Mouse (Mus musculus) CH12F3 (cell line): ENCODE measurements around the gene Susd3.

Experiments
- in situ Hi-C: fragments of 300-500 bp; cut with MboI; formaldehyde crosslinking; loops from 2 replicates; pipeline ENCODE4 v1.14.3; 2020; ENCODE audit warnings: low sequenced_read_pairs

The Susd3 gene

DNA sequence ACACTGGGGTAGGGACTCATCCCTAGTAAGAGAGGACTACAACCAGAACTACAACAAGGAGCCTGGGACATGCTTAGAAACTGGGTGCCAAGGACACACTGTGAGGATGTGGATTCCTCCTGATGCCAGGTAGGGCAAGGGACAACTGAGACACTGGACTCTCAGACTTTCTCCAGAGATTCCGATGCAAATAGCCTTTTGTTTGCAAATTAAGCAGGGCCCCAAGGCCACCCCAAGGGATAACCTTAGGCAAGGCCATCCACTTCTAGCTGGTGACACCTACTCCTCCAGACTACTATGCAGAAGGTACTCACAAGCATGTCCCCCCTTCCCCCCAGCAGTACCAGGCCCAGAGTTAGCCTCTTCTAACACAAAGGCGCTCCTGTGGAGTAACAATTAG lies 1.9 kb downstream of the Susd3 start:
- in situ Hi-C loops = no loop called here

DNA sequence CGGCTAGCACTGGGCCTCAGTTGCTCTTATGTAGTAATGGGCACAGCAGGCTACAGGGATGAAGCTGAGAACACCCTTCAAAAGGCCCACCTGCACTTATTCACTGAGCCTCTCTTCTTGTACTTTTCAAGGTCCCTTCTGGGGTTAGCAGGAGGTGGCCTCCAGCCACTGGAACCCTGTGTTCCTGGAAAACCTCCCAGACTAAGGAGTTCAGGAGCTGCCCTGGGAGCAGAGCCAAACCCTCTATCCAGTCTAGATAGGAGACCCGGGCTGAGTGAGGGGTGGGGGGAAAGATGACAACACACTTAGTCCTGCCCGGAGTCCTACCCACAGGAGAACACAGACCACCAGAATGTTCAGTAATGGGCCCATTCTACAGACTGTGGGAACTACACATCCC lies 2.5 kb downstream of the Susd3 start:
- in situ Hi-C loops = no loop called here

GRCm38 (mm10) chr13:49245251-49245650 lies 3.3 kb downstream of the Susd3 start:
- in situ Hi-C loops = no loop called here

GRCm38 (mm10) chr13:49243492-49243891 lies 5.0 kb downstream of the Susd3 start:
- in situ Hi-C loops = no loop called here

DNA sequence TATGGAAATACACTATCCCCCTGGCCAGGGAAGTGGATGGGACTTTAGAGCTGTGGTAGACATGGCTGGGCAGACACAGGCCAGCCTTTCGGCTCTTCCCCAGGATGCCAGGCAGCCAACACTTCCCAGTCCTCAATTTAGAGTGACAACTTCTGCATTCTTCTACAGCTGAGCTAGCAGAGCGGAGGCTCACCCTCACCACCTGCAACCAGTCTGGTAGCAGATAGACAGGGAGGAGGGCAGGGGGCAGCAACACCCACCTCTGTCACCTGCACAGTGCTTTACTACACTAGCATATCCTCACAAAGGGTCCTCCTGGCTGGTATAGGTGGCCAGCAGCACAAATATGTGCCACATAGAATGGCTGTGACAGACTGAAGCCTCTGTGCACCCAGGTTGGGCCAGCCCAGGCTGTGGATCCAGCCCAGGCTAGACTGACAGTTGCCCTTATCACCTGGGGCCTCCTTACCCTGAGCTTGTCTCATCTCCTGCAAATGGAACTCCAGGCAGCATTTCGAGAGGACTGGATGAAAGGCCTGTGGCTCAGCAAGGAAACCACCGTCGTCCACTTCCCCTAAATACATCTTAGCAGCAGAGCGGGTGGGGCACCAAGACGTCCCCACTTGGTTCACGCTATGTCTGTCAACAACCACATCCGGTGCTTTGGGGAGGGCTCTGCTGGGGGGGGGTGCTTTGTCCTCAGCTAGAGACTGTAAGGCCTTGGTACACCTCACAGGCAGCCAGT lies 6.0 kb downstream of the Susd3 start:
- in situ Hi-C loops = no loop called here

- in situ Hi-C loops = no loop called here
Measured at GRCm38 (mm10) chr13:49238737-49239136, 9.8 kb downstream of the Susd3 start.

DNA sequence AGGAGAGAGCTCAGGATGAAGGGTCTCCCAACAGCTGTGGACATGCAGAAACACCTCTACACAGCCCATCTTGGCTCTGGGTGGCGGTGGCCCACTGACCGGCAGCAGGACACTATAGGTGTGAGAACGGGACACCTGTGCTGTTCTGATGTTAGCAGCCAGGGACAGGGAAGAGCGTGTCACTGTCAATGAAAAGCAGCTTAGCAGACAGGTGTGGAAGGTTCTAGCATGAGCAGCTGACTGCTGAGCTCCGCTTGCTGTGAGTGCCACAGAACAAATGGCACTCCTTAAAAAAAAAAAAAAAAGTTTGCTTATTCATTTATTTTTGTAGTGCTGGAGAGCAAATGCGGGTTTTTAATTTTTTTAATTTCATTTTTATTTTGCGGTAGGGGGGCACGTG lies 10.9 kb downstream of the Susd3 start:
- in situ Hi-C loops = no loop called here

DNA sequence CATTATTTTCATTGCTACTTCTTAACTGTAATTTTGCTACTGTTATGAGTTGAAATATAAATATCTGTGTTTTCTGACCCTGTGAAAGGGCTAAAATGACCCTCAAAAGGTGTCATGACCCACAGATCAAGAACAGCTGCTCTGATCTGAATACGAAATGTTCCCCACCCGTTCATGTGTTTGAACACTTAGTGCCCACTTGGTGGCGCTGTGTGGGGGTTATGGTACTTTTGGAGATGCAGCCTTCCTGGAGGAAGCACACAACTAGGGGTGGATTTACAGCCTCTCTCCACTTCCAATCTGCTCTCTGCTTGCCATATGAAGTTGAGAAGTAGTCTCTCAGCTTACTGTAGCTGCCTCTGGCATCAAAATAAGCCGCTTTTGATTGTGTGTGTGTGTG lies 13.8 kb downstream of the Susd3 start:
- in situ Hi-C loops = no loop called here

- in situ Hi-C loops = no loop called here
Measured at GRCm38 (mm10) chr13:49233792-49234572, 14.5 kb downstream of the Susd3 start.

DNA sequence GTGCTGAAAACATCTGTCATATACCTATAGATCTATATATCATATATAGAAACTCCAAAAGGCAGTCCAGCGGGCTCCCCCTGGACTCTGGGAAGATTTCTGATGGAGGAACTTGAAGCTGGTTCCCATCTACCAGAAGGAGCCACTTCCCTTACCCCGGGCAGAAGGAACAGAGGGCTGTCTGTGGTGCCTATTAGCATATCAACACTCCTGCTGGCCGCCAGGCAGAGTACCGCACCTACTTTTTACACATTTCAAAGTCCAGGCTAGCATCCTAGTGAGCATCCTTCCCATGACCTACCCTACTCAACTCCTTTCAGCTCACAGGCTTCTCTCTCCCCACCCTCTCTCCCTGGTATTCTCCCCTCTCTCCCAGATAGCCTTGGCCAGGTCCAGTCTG lies 22.9 kb downstream of the Susd3 start:
- in situ Hi-C loops = no loop called here

GRCm38 (mm10) chr13:49225159-49225558 lies 23.3 kb downstream of the Susd3 start:
- in situ Hi-C loops = no loop called here

DNA sequence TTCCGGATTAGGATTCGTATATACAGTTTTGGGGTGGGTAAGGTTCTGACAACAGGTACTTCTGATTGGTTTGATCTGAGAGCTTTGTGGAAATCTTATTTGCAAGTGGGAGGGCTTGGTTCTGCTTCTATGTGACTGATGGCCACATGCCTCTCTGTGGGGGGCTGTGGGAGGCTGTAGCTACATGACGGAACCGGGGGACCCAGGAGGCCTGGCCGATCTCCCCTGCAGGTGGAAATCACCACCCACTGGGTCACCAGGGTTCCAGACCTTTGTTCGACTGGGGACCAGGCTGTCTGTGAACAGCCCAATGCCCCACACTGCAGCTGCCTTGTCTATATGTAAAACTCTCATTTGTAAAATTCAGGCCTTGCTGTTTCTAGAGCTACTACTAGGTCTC lies 23.8 kb downstream of the Susd3 start:
- in situ Hi-C loops = no loop called here

DNA sequence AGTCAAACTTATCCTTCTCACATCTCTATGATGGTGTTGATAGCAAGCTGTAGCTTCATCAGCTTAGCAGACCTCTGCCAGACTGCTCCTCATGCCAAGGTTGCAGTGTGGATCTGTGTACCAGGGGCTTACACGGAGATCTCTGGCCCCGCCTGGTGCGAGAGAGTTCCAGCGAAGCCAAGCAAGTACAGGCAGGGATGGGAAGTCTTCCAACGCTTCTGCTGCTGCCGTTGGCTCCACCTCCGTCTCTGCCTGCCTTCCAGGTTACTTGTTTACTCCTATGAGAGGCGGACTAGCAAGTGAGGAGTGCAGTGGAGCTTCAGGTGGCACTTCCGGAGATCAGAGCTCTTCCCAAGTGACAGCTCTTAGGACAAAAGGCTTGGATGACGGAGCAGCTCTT lies 24.2 kb downstream of the Susd3 start:
- in situ Hi-C loops = no loop called here

DNA sequence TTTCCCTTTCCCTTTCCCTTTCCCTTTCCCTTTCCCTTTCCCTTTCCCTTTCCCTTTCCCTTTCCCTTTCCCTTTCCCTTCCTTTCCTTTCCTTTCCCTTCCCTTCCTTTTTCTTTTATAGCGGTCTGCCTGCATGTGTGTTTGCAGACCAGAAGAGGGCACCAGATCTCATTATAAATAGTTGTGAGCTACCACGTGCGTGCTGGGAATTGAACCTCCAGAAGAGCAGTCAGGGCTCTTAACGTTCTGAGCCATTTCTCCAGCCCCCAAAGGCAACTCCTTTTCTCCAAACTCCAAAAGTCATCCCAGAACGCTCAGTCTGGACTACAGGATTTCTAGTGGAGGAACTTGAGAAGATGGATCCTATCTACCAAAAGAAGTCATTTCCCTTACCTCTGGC lies 27.6 kb downstream of the Susd3 start:
- in situ Hi-C loops = no loop called here

DNA sequence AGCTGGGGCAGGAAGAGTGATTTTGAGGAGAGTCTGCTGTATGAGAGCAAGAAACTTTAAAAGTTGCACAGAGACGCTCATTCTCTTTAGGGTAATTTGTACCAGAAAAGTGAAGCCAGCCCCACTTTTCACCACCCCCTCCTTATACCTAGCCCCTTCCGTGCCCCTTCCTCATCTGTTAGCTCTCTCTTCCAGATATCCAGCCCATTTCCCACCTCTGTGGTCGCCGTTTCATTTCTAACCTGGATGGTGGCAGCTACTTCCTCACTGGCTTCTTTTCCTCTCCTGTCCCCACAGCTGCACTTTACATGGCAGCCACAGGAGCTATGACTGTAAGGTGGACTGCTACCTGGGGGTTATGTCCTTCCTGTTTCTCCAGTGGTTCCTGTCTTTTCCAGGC lies 29.1 kb downstream of the Susd3 start:
- in situ Hi-C loops = no loop called here

DNA sequence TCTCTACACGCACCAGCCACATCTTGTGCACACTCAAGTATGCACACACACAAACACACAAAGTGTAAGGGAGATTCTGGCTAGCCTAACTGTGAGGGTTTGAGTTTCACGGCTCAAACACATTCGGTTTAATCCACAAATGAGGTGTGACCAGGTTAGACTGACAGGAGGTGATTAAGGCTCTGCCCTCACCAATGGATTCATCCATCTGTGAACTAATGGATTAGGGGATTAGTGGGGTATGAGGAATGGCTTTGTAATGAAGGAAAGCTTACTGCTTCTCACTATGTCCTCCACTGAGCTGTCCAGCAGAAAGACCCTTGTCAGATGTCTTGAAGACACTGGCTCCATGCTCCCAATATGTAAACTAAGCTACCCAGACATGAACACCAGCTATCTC lies 29.9 kb downstream of the Susd3 start:
- in situ Hi-C loops = no loop called here

- in situ Hi-C loops = no loop called here
Measured at GRCm38 (mm10) chr13:49216808-49217561, 31.5 kb downstream of the Susd3 start.

- in situ Hi-C loops = no loop called here
Measured at GRCm38 (mm10) chr13:49216220-49216552, 32.3 kb downstream of the Susd3 start.

DNA sequence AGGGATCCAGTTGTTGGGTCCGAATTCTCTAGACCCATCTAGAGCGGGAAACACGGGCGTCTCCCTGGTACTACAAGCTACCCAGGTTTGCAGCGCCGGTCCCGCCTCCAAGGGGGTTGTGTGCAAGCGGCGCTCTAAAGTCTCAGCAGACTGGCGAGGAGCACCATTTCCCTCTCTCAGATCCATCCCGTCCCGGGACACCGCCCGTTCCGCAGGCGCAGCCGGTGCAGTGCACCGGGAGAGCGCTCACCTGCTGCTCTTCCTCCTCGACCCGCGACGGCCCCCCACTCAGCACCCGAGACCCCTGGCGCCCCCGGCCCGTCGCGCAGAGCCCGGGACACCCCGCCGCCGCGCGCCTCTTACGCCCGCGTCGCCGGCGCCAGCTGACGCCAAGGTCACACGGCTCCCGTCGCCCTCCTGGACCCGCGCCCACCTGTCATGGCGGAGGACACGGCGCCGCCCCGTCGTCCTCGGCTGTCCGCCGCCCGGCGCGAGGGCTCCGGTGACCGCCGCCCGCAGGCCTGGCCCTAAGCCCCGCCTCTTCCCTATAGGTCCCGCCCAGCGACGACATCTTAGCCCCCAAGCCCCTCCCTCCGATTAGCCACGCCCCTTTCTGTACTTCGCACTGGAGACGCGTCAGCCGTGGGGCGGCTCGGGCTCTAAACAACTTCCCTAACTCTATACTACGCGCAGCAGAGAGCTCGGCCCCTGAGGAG lies 32.8 kb downstream of the Susd3 start, which contains the start of gene Card19:
Gene Card19, minus strand, starts transcription at position 534 of the 716 bp plus-strand sequence.
- in situ Hi-C loops = no loop called here

GRCm38 (mm10) chr13:49215128-49215503 lies 33.4 kb downstream of the Susd3 start:
- in situ Hi-C loops = no loop called here

DNA sequence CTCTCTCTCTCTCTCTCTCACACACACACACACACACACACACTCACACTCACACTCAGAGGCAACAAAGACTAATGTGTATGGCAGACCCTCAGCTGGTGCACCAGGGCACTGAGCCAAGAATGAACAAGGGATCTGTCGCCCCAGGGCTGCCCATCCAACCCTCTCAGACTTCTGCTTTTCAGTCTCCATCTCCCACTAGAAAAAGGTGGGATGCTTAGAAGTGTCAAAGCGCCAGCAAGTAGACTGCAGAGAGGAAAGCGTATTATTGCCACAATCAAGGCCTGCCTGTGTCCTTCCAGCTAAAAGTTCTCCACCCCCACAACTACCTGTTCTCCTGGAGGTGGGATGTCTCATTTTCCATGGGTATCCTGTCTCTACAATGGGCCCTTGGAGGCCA lies 34.1 kb downstream of the Susd3 start:
- in situ Hi-C loops = no loop called here
